Mouse (Mus musculus): ENCODE measurements around the gene Shtn1.

The Shtn1 gene

DNA sequence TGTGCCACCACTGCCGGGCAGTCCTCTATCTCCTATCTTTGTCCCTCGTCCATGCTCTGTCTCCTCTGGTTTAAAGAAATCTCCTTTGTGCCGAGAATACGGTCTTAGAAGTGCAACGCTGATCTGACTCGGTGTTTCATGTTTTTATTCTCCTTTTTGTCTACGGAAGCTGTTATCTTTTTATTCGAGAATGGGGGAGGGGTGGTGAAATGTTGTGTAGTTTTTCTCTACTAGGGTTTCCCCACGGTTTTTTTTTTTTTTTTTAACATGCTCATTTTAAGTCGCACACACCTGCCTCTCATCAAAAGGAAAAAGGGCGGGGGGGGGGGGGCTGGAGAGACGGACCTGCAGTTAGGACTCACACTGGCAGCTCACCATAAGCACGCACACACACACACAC lies 123.7 kb downstream of the Shtn1 start:
- no peak for TF ChIP-seq GATA4 (IDR thresholded peaks at IDR 0.05; ENCODE audit: insufficient replicate concordance, low read length)

DNA sequence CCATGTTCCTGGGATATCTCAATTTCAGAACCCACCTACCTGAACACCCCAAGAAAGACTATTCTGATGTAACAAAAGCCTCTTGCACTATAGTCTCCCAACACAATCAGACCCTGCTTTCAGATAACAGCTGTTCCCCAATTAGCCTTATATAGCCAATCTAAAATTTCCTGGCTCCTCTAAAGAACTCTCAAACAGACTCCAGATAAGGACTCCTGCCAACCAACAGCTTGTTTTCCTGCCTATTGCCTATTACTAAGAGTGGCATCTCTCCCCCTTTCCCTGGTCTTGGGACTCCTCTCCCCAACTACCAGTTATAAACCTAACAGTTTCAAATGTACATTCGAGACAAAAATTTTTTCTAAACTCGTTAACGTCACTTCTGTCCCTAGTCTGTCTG lies 124.4 kb downstream of the Shtn1 start:
- TF ChIP-seq GATA4 (IDR thresholded peaks at IDR 0.05; ENCODE audit: insufficient replicate concordance, low read length) = no peak

DNA sequence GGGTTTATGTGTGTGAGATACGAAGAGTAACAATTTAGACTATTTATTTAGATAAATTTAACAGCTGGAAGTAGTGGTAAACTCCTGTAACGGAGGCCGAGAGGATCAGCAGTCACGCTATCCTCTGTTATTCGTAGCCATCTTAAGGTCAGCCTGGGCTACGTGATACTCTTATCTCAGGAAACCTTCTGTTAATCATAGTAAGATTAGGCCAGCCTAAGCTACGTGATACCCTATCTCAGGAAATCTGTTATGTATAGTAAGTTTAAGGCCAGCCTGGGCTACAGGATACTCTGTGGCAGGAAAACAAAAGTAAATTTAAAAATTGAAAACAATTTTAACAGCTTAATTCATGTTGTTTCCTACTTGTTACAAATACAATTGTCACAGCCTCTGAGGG lies 129.9 kb downstream of the Shtn1 start:
- TF ChIP-seq GATA4 (IDR thresholded peaks at IDR 0.05; ENCODE audit: insufficient replicate concordance, low read length) = no peak

DNA sequence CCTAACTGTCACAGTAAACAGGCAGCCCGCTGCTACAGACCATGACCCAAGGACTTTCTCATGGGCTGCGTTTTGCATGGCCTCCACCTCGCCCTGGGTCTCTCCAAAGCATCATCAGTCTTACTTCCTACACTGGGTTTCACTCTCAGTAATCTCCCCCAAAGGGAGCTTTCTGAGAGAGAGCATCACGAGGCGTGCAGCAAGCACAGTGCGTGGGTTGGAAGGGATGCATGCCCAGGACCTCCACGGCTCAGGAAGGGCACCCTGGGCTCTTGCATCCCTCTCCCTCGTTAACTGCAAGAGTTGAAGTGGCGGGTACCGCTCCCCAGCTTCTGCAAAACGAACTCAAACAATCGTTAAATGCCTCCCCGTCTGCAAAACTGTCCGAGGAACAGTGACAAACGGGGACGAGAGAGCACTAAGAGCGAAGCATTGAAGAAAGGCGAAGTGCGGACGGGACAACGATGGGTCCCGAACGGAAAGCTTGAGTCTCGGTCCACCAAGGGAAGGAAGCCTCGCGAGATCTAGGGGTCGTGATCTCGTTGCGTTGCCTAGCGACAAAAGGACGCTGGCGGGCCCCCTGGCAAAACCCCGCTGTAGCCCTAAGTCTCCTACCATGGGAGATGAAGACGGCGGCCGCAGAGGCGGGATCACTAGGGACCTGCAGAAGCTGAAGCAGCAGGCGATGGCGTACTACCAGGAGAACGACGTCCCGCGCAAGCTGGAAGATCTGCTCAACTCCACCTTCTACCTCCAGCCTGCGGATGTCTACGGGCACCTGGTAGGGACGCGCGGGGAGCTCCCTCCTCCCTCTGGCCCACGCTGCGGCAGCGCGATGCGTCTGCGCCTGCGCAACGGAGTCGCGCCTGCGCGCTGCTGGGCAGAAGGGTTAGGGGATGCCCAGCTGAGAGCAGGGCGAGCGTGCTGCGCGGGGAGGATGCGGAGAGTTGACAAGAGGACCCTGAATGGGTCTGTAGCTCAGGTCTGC lies 132.8 kb downstream of the Shtn1 start, which contains the start of the genes Eno4 and Hspa12a:
Eno4 (plus strand) TSS at position 585 of the 988 bp plus-strand sequence.
Hspa12a (minus strand) TSS at position 814 of the 988 bp plus-strand sequence.
- peak; percentile 19; the same call in 1 of the 2 replicates for TF ChIP-seq GATA4 (IDR thresholded peaks at IDR 0.05; ENCODE audit: insufficient replicate concordance, low read length)

DNA sequence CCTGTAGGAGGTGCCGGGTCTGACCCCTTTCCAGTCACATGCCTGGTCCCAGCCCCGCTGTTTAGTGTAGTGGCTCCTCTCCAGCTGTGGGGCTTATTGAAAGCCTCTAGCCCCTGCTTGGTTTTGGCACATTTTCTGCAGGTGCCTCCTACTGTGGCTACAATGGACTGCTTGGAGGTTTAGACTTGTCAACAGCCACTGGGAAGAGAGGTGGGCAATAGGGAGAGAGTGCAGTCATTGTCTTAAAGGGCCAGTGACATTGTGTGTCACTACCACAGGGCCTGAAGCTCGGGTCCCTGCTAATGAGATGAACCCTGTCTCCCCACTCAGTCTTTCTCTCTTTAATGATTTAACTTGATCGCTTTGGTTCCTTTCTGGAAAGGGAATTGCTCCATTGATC lies 142.8 kb downstream of the Shtn1 start:
- no peak for TF ChIP-seq GATA4 (IDR thresholded peaks at IDR 0.05; ENCODE audit: insufficient replicate concordance, low read length)

DNA sequence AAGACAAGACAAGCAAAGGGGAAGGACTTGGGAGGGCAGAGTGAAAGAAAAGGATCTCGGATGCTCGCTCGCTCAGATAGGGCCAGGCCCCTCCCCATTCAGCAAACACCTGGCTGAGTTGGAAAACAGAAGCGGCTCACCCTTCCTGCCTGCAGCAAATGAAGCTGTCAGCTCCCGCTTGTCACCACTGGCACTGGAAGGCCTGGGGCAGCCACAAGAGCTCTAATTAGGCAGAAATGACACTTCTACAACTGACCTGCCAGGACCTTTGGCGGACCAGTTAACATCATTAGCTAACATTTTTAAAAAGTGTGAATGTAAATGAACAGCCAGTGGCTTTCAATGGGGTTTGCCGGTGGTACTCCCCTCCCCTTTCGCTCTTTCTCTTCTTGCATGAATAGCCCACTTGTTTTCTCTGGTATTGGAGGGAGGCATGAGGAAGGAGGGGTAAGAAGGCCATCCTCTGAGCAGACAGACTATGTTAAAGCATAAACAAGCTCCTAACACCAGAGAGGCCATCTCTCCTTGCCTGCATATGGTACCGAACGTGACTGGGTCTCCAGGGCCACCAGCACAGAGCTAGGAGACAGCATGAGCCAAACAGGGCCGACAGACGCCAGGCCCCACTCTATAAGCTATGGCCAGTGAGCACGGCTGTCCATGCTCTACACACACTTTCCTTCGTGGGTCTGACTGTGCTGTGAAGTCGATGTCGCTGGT lies 144.7 kb downstream of the Shtn1 start:
- no peak for TF ChIP-seq GATA4 (IDR thresholded peaks at IDR 0.05; ENCODE audit: insufficient replicate concordance, low read length)

All from liver, adult (tissue).